Mouse (Mus musculus) heart, adult 18-20 months (tissue): ENCODE data around the gene Olfr370. TPM values are rescaled to one million over a fixed set of nuclear protein-coding genes. Genes with fewer than 3 reads are reported as not detected.

Experiments
- total RNA-seq, 2 experiments: library from RNA; stranded (reverse); gene quantifications; 2 replicates each; pipeline ENCODE4 v1.2.3; 2021

The Olfr370 gene
- total RNA-seq, 2 experiments from 2014 or later, result not detected

Other genes with a start within 250 kb of the Olfr370 start
- gene Ucp1, start 245.4 kb upstream of the Olfr370 start, total RNA-seq, result 100 to 1,000 TPM in 1 of 2 experiments, 1 to 10 TPM in 1; 1.1 to 108 TPM
- gene Elmod2, start 203.3 kb upstream of the Olfr370 start, total RNA-seq, result 1 to 10 TPM; 8.4 to 8.9 TPM
- gene Mgat4d, start 187.3 kb upstream of the Olfr370 start, total RNA-seq, result not detected
- not detected for gene Clgn, start 145.9 kb upstream of the Olfr370 start, total RNA-seq
- gene Scoc, start 77.4 kb upstream of the Olfr370 start, total RNA-seq, result 10 to 100 TPM; 53.3 to 56.3 TPM
- 100 to 1,000 TPM; 661 to 773 TPM for gene Ndufb7, start 30.9 kb downstream of the Olfr370 start, total RNA-seq
- 100 to 1,000 TPM; 487 to 510 TPM for gene Tecr, start 72.2 kb downstream of the Olfr370 start, total RNA-seq
- 10 to 100 TPM; 20.0 to 22.3 TPM for gene Dnajb1, start 72.4 kb downstream of the Olfr370 start, total RNA-seq
- gene Gipc1, start 116.9 kb downstream of the Olfr370 start, total RNA-seq, result 10 to 100 TPM; 23.1 to 27.3 TPM
- under 1 TPM; 0.07 to 0.41 TPM for gene Ptger1, start 130.9 kb downstream of the Olfr370 start, total RNA-seq
- 10 to 100 TPM; 51.1 to 52.7 TPM for gene Pkn1, start 163.4 kb downstream of the Olfr370 start, total RNA-seq
- gene Ddx39, start 179.4 kb downstream of the Olfr370 start, total RNA-seq, result 10 to 100 TPM; 15.2 to 15.9 TPM
- 10 to 100 TPM; 41.1 to 43.2 TPM for gene Adgre5, start 205.5 kb downstream of the Olfr370 start, total RNA-seq